Mouse (Mus musculus) CH12.LX (cell line): ENCODE data around the gene Grwd1. TPM values are rescaled to one million over a fixed set of nuclear protein-coding genes. Genes with fewer than 3 reads are reported as not detected.
A peak's percentile ranks its signal among the peaks of the same experiment; 100 is the strongest.

Experiments
- DNase-seq: peaks from one replicate; pipeline ENCODE4 v3.0.0-alpha.2; 2013; ENCODE audit errors: extremely low read depth
- H3K27ac ChIP-seq: 2 replicates; pipeline ENCODE4 v1.5.1; 2012; ENCODE audit warnings: low read depth, mild to moderate bottlenecking, control low read depth, moderate library complexity; ENCODE audit not compliant: insufficient read depth
- H3K27me3 ChIP-seq: replicated peaks from 2 replicates; pipeline ENCODE3; 2012; ENCODE audit warnings: inconsistent platforms
- H3K36me3 ChIP-seq, 2 experiments: replicated peaks in 1 of 2; 2 replicates each; pipeline versions ENCODE3 to v1.6.1; 2012; ENCODE audit warnings: inconsistent platforms in 1 of 2, low read length in 1 of 2, mild to moderate bottlenecking in 1 of 2, mixed read lengths in 1 of 2, moderate library complexity in 1 of 2; ENCODE audit not compliant: control insufficient read depth in 1 of 2, insufficient read depth in 1 of 2
- H3K4me1 ChIP-seq, 2 experiments: 2 replicates each; pipeline ENCODE4 v1.6.1; 2012; ENCODE audit warnings: inconsistent platforms in 1 of 2, moderate library complexity in 1 of 2; ENCODE audit not compliant: insufficient read depth in 2 of 2, control insufficient read depth in 1 of 2
- H3K4me2 ChIP-seq: 2 replicates; pipeline ENCODE4 v1.6.1; 2012; ENCODE audit warnings: low read depth, mild to moderate bottlenecking, control low read depth; ENCODE audit not compliant: poor library complexity, insufficient read depth, severe bottlenecking
- H3K4me3 ChIP-seq, 3 experiments: fragments of 150-350 bp in 1 of 3; sonication (generic) in 1 of 3; replicated peaks in 1 of 3; 2 replicates each; pipeline versions ENCODE3 to v1.5.1; 2011 to 2012; ENCODE audit warnings: low read depth in 2 of 3, low read length in 2 of 3, mild to moderate bottlenecking in 2 of 3, moderate library complexity in 2 of 3, control low read depth in 1 of 3, improper control_type of control experiment in 1 of 3, inconsistent platforms in 1 of 3, mixed read lengths in 1 of 3; ENCODE audit not compliant: poor library complexity in 1 of 3
- H3K79me2 ChIP-seq: replicated peaks from 2 replicates; pipeline ENCODE4 v1.6.1; 2012; ENCODE audit warnings: mild to moderate bottlenecking, moderate library complexity; ENCODE audit not compliant: control insufficient read depth, poor library complexity, insufficient read depth, severe bottlenecking; ENCODE audit errors: extremely low read depth
- H3K9ac ChIP-seq: 2 replicates; pipeline ENCODE4 v1.6.1; 2012; ENCODE audit warnings: low read depth, mild to moderate bottlenecking, control low read depth, moderate library complexity; ENCODE audit not compliant: insufficient read depth
- H3K9me3 ChIP-seq: replicated peaks from 2 replicates; pipeline ENCODE3; 2012; ENCODE audit warnings: low read length, inconsistent platforms, mixed read lengths
- CHD1 ChIP-seq: IDR thresholded peaks from 2 replicates; pipeline ENCODE4 v1.6.1; 2012; ENCODE audit warnings: low read depth, low read length, improper control_type of control experiment, inconsistent platforms
- CHD2 ChIP-seq: IDR thresholded peaks from 2 replicates; pipeline ENCODE4 v1.6.1; 2011; ENCODE audit warnings: low read length, improper control_type of control experiment
- GABPA ChIP-seq: IDR thresholded peaks from 2 replicates; pipeline ENCODE4 v1.6.1; 2012; ENCODE audit warnings: low read depth, low read length, improper control_type of control experiment, inconsistent platforms; ENCODE audit not compliant: insufficient replicate concordance
- JUN ChIP-seq: IDR thresholded peaks from 2 replicates; pipeline ENCODE4 v1.6.1; 2011; ENCODE audit warnings: low read depth, mild to moderate bottlenecking, low read length, improper control_type of control experiment, moderate library complexity; ENCODE audit not compliant: insufficient read depth
- JUND ChIP-seq: conservative IDR thresholded peaks from 2 replicates; pipeline ENCODE4 v1.6.1; 2011; ENCODE audit warnings: low read depth, low read length, improper control_type of control experiment
- KAT2A ChIP-seq: IDR thresholded peaks from 2 replicates; pipeline ENCODE4 v1.6.1; 2012; ENCODE audit warnings: low read length, improper control_type of control experiment, inconsistent platforms; ENCODE audit not compliant: insufficient replicate concordance
- MAFK ChIP-seq: IDR thresholded peaks from 2 replicates; pipeline ENCODE4 v1.6.1; 2011; ENCODE audit warnings: low read length, improper control_type of control experiment; ENCODE audit not compliant: insufficient replicate concordance
- MAZ ChIP-seq: IDR thresholded peaks from 2 replicates; pipeline ENCODE4 v1.6.1; 2012; ENCODE audit warnings: low read depth, mild to moderate bottlenecking, inconsistent platforms, low read length, improper control_type of control experiment, moderate library complexity
- MXI1 ChIP-seq: IDR thresholded peaks from 2 replicates; pipeline ENCODE4 v1.6.1; 2011; ENCODE audit warnings: mild to moderate bottlenecking, low read depth, low read length, improper control_type of control experiment
- MYC ChIP-seq: IDR thresholded peaks from 2 replicates; pipeline ENCODE4 v1.6.1; 2011; ENCODE audit warnings: low read depth, mild to moderate bottlenecking, improper control_type of control experiment, low read length
- POLR2AphosphoS2 ChIP-seq: IDR thresholded peaks from 2 replicates; pipeline ENCODE4 v1.6.1; 2011; ENCODE audit warnings: low read depth, low read length, improper control_type of control experiment
- RCOR1 ChIP-seq: conservative IDR thresholded peaks from 2 replicates; pipeline ENCODE4 v1.6.1; 2012; ENCODE audit warnings: low read depth, mild to moderate bottlenecking, inconsistent platforms, low read length, improper control_type of control experiment
- SMC3 ChIP-seq: IDR thresholded peaks from 2 replicates; pipeline ENCODE4 v1.6.1; 2011; ENCODE audit warnings: low read depth, low read length, improper control_type of control experiment
- USF1 ChIP-seq: IDR thresholded peaks from 2 replicates; pipeline ENCODE4 v1.6.1; 2014; ENCODE audit warnings: low read depth, mild to moderate bottlenecking, inconsistent platforms, low read length, improper control_type of control experiment
- ZC3H11A ChIP-seq: IDR thresholded peaks from 2 replicates; pipeline ENCODE4 v1.6.1; 2012; ENCODE audit warnings: low read depth, mild to moderate bottlenecking, inconsistent platforms, low read length, improper control_type of control experiment
- ZKSCAN1 ChIP-seq: IDR thresholded peaks from 2 replicates; pipeline ENCODE4 v1.6.1; 2012; ENCODE audit warnings: low read depth, inconsistent platforms, low read length, improper control_type of control experiment, borderline replicate concordance
- dilution Hi-C: fragments of 300-500 bp; cut with MboI; formaldehyde crosslinking; loops from 2 replicates; pipeline ENCODE4 v1.14.3; 2020; ENCODE audit warnings: low sequenced_read_pairs; ENCODE audit not compliant: extremely low pct_unique_long_range_greater_than_20kb, extremely low pct_ligation_motif_present
- in situ Hi-C: fragments of 300-500 bp; cut with MboI; formaldehyde crosslinking; loops from 3 replicates; pipeline ENCODE4 v1.14.3; 2019; ENCODE audit warnings: low sequenced_read_pairs, low pct_ligation_motif_present, low pct_unique_long_range_greater_than_20kb, mixed read lengths
- polyA plus RNA-seq: library from polyadenylated mRNA; unstranded; fragments of >175 nt; gene quantifications from 2 replicates; pipeline ENCODE4 v1.2.1, GENCODE M21; 2012; ENCODE audit warnings: low read depth; ENCODE audit not compliant: insufficient read length
- total RNA-seq, 2 experiments: library from RNA; depleted of rRNA; stranded (reverse); fragments of 300-350 nt in 1 of 2; fragments of >200 nt in 1 of 2; gene quantifications; 2 replicates each; pipeline ENCODE4 v1.2.3; 2012 to 2014

The Grwd1 gene
- total and polyA plus RNA-seq, 3 experiments: 83.0 to 108 (median 88.1) TPM

GRCm38 (mm10) chr7:45798931-45799330 is 31.8 kb downstream of the Grwd1 start:
- dilution Hi-C loops: no loop called here
- in situ Hi-C loops: no loop called here

GRCm38 (mm10) chr7:45798511-45798836 is 32.3 kb downstream of the Grwd1 start:
- H3K79me2 ChIP-seq: no peaks in the 10 kb centered on the region
- H3K9me3 ChIP-seq: no peaks in the 10 kb centered on the region
- H3K36me3 ChIP-seq: no peaks in the 10 kb centered on the region
- no peak overlapping the region for H3K9ac ChIP-seq
- dilution Hi-C loops: no loop called here
- peak overlapping the region; percentile 11; the same call in 1 of the 2 replicates for H3K4me2 ChIP-seq
- peaks cover 13% of the 10 kb centered on the region for H3K27me3 ChIP-seq
- H3K4me3 ChIP-seq: peak overlapping the region in 1 of 3 experiments; percentile 19
- TF ChIP-seq ZKSCAN1 (no peak), MAFK (no peak), USF1 (no peak), JUN (no peak), ZC3H11A (no peak), RCOR1 (no peak), MXI1 (no peak), CHD1 (no peak), MAZ (no peak)
- peaks cover 5 to 9% of the 10 kb centered on the region in 2 experiments for H3K4me1 ChIP-seq
- H3K27ac ChIP-seq: no peak overlapping the region
- DNase-seq: no peak
- in situ Hi-C loops: no loop called here

More at GRCm38 (mm10) chr7:45798931-45799330, 31.8 kb downstream of the Grwd1 start:
- no peak overlapping the region for H3K4me2 ChIP-seq
- H3K4me3 ChIP-seq: no peak overlapping the region
- no peaks in the 10 kb centered on the region for H3K79me2 ChIP-seq
- H3K9me3 ChIP-seq: no peaks in the 10 kb centered on the region
- TF ChIP-seq MXI1 (no peak), MAZ (no peak), SMC3 (no peak), GABPA (no peak), CHD2 (no peak), JUND (no peak), KAT2A (no peak), MYC (no peak), POLR2AphosphoS2 (no peak)
- TF ChIP-seq, all 38 proteins: peak for 0
- Histone ChIP-seq H3K9ac (no peak overlapping the region), H3K27me3 (peaks cover 13% of the 10 kb centered on the region), H3K4me1 (peaks cover 5 to 9% of the 10 kb centered on the region in 2 experiments), H3K36me3 (no peaks in the 10 kb centered on the region), H3K27ac (no peak overlapping the region)
- no peak for DNase-seq
